Mouse (Mus musculus): ENCODE measurements at regions not wholly inside any gene's neighbourhood (a gene's known extent, or its start where the extent isn't known, plus 50 kb on each side); places are given as distances from the start of the nearest gene placed in this dataset.

DNA sequence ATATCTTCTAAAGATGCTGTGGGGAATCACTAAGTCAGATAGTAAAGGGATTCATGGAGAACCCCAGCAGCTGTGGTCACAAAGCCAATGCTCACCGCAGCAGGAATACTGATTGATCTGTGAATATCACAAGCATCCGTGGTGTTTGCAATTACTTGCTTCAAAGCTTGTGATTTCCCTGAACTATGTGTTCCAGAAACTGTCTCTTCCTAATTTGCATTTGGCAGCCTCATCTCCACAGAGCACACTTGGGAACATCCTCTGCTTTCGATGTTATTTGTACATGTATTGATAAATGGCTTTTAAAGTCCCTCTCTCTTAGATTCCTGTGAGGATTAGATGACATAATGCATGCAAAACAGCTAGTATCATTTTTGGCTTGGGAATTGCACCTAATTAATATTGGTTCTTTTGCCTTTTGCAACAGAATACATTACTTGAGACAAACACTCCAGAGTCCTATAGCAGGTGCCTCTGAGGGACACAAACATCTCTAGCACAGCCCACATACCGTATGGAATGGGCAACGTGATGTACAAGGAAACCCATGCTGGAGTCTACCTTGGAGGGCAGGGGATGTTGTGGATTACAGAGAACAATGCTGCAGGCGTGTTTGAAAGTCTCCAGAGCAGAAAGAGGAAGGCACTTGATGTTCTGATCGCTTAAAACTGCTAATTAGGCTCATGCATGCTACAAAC lies 211.0 kb downstream of the Nuak1 start:
- TF ChIP-seq CTCF (IDR thresholded peaks at IDR 0.05; ENCODE audit: low read depth, low read length) (no peak), TAL1 (conservative IDR thresholded peaks at IDR 0.05; ENCODE audit: low read depth, low read length) (no peak), POLR2AphosphoS5 (IDR thresholded peaks at IDR 0.05; ENCODE audit: insufficient replicate concordance, low read depth, low read length) (no peak), GATA1 (IDR thresholded peaks at IDR 0.05; ENCODE audit: borderline replicate concordance, low read length) (no peak)

Measured in G1E (cell line).